ENCODE assay signal across 8 mouse cellular contexts in genomic region chr7:35754886-35755168, GRCm38 (mm10). TPM values are rescaled to one million over a fixed set of nuclear protein-coding genes. Genes with fewer than 3 reads are reported as not detected.
DNase-seq lines count a peak whose midpoint lies in the region; ATAC-seq and TF ChIP-seq lines count a peak whose summit lies in the region.

No protein-coding gene starts in this region.

- H3K4me1 ChIP-seq in heart, embryonic 10.5 days: peaks cover 7% of the 10 kb centered on the region; the same call in 1 of the 2 replicates
- H3K4me1 ChIP-seq in ES-Bruce4 (ENCODE audit: control insufficient read depth, insufficient read depth, low read length): no peaks in the 10 kb centered on the region
- peaks cover 17% of the 10 kb centered on the region for H3K4me1 ChIP-seq in forebrain, embryonic 16.5 days (replicated peaks; ENCODE audit: control insufficient read depth, insufficient read depth, low read length)
- peaks cover 3 to 9% of the 10 kb centered on the region in 2 experiments; a peak in 3 of 4 replicates for H3K4me1 ChIP-seq in liver, embryonic 14.5 days (replicated peaks; ENCODE audit: control insufficient read depth in 2 of 2, insufficient read depth in 2 of 2, low read length in 1 of 2)

- no peak for TF ChIP-seq POLR2A in ES-Bruce4 (IDR thresholded peaks at IDR 0.05; ENCODE audit: insufficient read depth, low read length)

- H3K27ac ChIP-seq in heart, embryonic 10.5 days: peak overlapping the region; percentile 86
- no peak overlapping the region for H3K27ac ChIP-seq in ES-Bruce4 (ENCODE audit: insufficient read depth, low read length)
- H3K27ac ChIP-seq in forebrain, embryonic 16.5 days (ENCODE audit: low read length): no peak overlapping the region
- no peak overlapping the region for H3K27ac ChIP-seq in liver, embryonic 14.5 days

- no peak for TF ChIP-seq CTCF in ES-Bruce4 (IDR thresholded peaks at IDR 0.05; ENCODE audit: low read depth, low read length)
- TF ChIP-seq CTCF in liver, embryonic 14.5 days (IDR thresholded peaks at IDR 0.05; ENCODE audit: low read depth): no peak

- DNase-seq in heart, embryonic 10.5 days (ENCODE audit: low spot score): no peak
- no peak for DNase-seq in heart, postnatal 10 days
- no peak for DNase-seq in liver, embryonic 14.5 days (ENCODE audit: low read depth in 3 of 3, low spot score in 3 of 3)
- DNase-seq in frontal cortex, postnatal 25 days (ENCODE audit: low spot score in 2 of 2): no peak
- no peak for DNase-seq in gastrocnemius, adult 18-20 months (ENCODE audit: low spot score)
- no peak for DNase-seq in adrenal gland, adult 2 months

- ATAC-seq in forebrain, embryonic 16.5 days: no peak
- ATAC-seq in liver, embryonic 14.5 days (ENCODE audit: insufficient read depth): no peak

- peak overlapping the region; percentile 93 for H3K4me3 ChIP-seq in heart, embryonic 10.5 days
- H3K4me3 ChIP-seq in ES-Bruce4 (ENCODE audit: low read depth, low read length): peak overlapping the region; percentile 69
- H3K4me3 ChIP-seq in forebrain, embryonic 16.5 days (replicated peaks; ENCODE audit: low read length): peak overlapping the region; percentile 86
- H3K4me3 ChIP-seq in liver, embryonic 14.5 days (ENCODE audit: insufficient read depth in 1 of 2, low read depth in 2 of 2, low read length in 2 of 2): peak overlapping the region; percentile 67 to 68

- peak overlapping the region; percentile 62; the same call in 1 of the 2 replicates for H3K9ac ChIP-seq in ES-Bruce4 (ENCODE audit: low read depth, poor library complexity, severe bottlenecking)
- peak overlapping the region; percentile 51 for H3K9ac ChIP-seq in forebrain, embryonic 16.5 days (replicated peaks; ENCODE audit: low read depth, low read length)
- H3K9ac ChIP-seq in liver, embryonic 14.5 days (replicated peaks): peak overlapping the region; percentile 19; the same call in 1 of the 2 replicates

- no peak for TF ChIP-seq EP300 in ES-Bruce4 (IDR thresholded peaks at IDR 0.05; ENCODE audit: insufficient read depth, low read depth, low read length)
- no peak for TF ChIP-seq EP300 in liver, embryonic 14.5 days (IDR thresholded peaks at IDR 0.05; ENCODE audit: low read depth)

- intact Hi-C loops in heart, postnatal 10 days (cut with DNase I): no loop called here

- H3K4me2 ChIP-seq in forebrain, embryonic 16.5 days (ENCODE audit: low read length): peak overlapping the region; percentile 68
- peak overlapping the region; percentile 88 for H3K4me2 ChIP-seq in liver, embryonic 14.5 days (ENCODE audit: low read depth)

- no peaks in the 10 kb centered on the region for H3K9me3 ChIP-seq in heart, embryonic 10.5 days
- no peaks in the 10 kb centered on the region for H3K9me3 ChIP-seq in ES-Bruce4 (replicated peaks; ENCODE audit: control insufficient read depth, insufficient read depth, low read length, poor library complexity, severe bottlenecking)
- H3K9me3 ChIP-seq in forebrain, embryonic 16.5 days (ENCODE audit: control insufficient read depth, low read length): no peaks in the 10 kb centered on the region
- H3K9me3 ChIP-seq in liver, embryonic 14.5 days (ENCODE audit: control insufficient read depth, low read length): no peaks in the 10 kb centered on the region

- peaks cover 7% of the 10 kb centered on the region; the same call in 1 of the 2 replicates for H3K36me3 ChIP-seq in heart, embryonic 10.5 days
- no peaks in the 10 kb centered on the region for H3K36me3 ChIP-seq in ES-Bruce4 (ENCODE audit: control insufficient read depth, insufficient read depth, low read length, poor library complexity, severe bottlenecking)
- peaks cover 3% of the 10 kb centered on the region for H3K36me3 ChIP-seq in forebrain, embryonic 16.5 days (ENCODE audit: control insufficient read depth, insufficient read depth)
- H3K36me3 ChIP-seq in liver, embryonic 14.5 days (replicated peaks; ENCODE audit: control insufficient read depth, insufficient read depth, low read depth): no peaks in the 10 kb centered on the region

- 66% methylated on average over 4 of the region's 4 CpGs for WGBS in heart, embryonic 10.5 days
- WGBS in forebrain, embryonic 16.5 days: 73% methylated on average over 4 of the region's 4 CpGs
- WGBS in liver, embryonic 14.5 days (ENCODE audit: insufficient replicate concordance): 55% methylated on average over 4 of the region's 4 CpGs

- no peaks in the 10 kb centered on the region for H3K27me3 ChIP-seq in heart, embryonic 10.5 days (ENCODE audit: insufficient read depth, poor library complexity, severe bottlenecking)
- no peaks in the 10 kb centered on the region for H3K27me3 ChIP-seq in ES-Bruce4 (ENCODE audit: control insufficient read depth, insufficient read depth, low read length, poor library complexity, severe bottlenecking)
- no peaks in the 10 kb centered on the region for H3K27me3 ChIP-seq in forebrain, embryonic 16.5 days (replicated peaks; ENCODE audit: control insufficient read depth, insufficient read depth, low read length)
- no peaks in the 10 kb centered on the region for H3K27me3 ChIP-seq in liver, embryonic 14.5 days (ENCODE audit: control insufficient read depth, insufficient read depth, low read length)

RNA-seq across cellular contexts. Expression of gene Dpy19l3, which starts 0.6 kb away (rescaled TPM):
- polyA plus RNA-seq in heart, embryonic 10.5 days (2016; fragmentation: Nextera tagmentation; extraction: Ambion mirVana): 14.3 and 23.8 TPM in 2 replicates
- total RNA-seq in heart, postnatal 10 days (2021): 1 to 10 TPM; 8.9 to 9.0 TPM
- 24.2 and 31.9 TPM in 2 replicates for polyA plus RNA-seq in ES-Bruce4 (2011; ENCODE audit: insufficient read depth, insufficient read length, low read depth, missing spikeins)
- polyA plus RNA-seq in forebrain, embryonic 16.5 days (2015; fragmentation: Nextera tagmentation; extraction: Ambion mirVana): 45.0 and 56.0 TPM in 2 replicates
- 1.3 and 2.1 TPM in 2 replicates for polyA plus RNA-seq in liver, embryonic 14.5 days (2012; rRNA removed)
- polyA plus RNA-seq in liver, embryonic 14.5 days (2014; fragmentation: Nextera tagmentation; extraction: Ambion mirVana): 6.4 and 7.3 TPM in 2 replicates
- 1 to 10 TPM; 5.8 to 6.8 TPM for total RNA-seq in gastrocnemius, adult 18-20 months (2021)
- 10 to 100 TPM; 52.1 to 71.8 TPM for total RNA-seq in adrenal gland, adult 2 months (2021)
- polyA plus RNA-seq in adrenal gland, adult 2 months (2012; rRNA removed): 8.4 and 9.5 TPM in 2 replicates

RNA-seq across cellular contexts. Expression of gene Zfp507, which starts 48.0 kb away (rescaled TPM):
- 13.0 and 15.9 TPM in 2 replicates for polyA plus RNA-seq in heart, embryonic 10.5 days (2016; fragmentation: Nextera tagmentation; extraction: Ambion mirVana)
- 10 to 100 TPM; 19.4 to 21.5 TPM for total RNA-seq in heart, postnatal 10 days (2021)
- 30.4 and 31.3 TPM in 2 replicates for polyA plus RNA-seq in ES-Bruce4 (2011; ENCODE audit: insufficient read depth, insufficient read length, low read depth, missing spikeins)
- polyA plus RNA-seq in forebrain, embryonic 16.5 days (2015; fragmentation: Nextera tagmentation; extraction: Ambion mirVana): 18.5 and 18.8 TPM in 2 replicates
- polyA plus RNA-seq in liver, embryonic 14.5 days (2012; rRNA removed): 2.8 and 3.9 TPM in 2 replicates
- 2.0 and 2.6 TPM in 2 replicates for polyA plus RNA-seq in liver, embryonic 14.5 days (2014; fragmentation: Nextera tagmentation; extraction: Ambion mirVana)
- 10 to 100 TPM; 14.8 to 20.3 TPM for total RNA-seq in gastrocnemius, adult 18-20 months (2021)
- 10 to 100 TPM; 21.5 to 22.6 TPM for total RNA-seq in adrenal gland, adult 2 months (2021)
- polyA plus RNA-seq in adrenal gland, adult 2 months (2012; rRNA removed): 3.1 and 4.1 TPM in 2 replicates
